Mouse (Mus musculus) liver, embryonic 15.5 days (tissue): ENCODE results near the gene Mcf2l. TPM values are rescaled to one million over a fixed set of nuclear protein-coding genes. Genes with fewer than 3 reads are reported as not detected.

Source experiments
- ATAC-seq: fragments of 200-750 bp; cut with Nextera tagmentation; 2 replicates; pipeline ENCODE4 v1.8.0; 2017; ENCODE audit warnings: moderate number of reproducible peaks, mild to moderate bottlenecking, moderate library complexity; ENCODE audit not compliant: insufficient read depth
- H3K27ac ChIP-seq: fragments of 300-500 bp; sonication (generic); replicated peaks from 2 replicates; pipeline ENCODE4 v1.5.1; 2015; ENCODE audit warnings: mild to moderate bottlenecking, inconsistent platforms
- H3K27me3 ChIP-seq: fragments of 300-500 bp; sonication (generic); 2 replicates; pipeline ENCODE4 v1.6.1; 2015; ENCODE audit warnings: mild to moderate bottlenecking, inconsistent platforms
- H3K36me3 ChIP-seq: fragments of 300-500 bp; sonication (generic); replicated peaks from 2 replicates; pipeline ENCODE4 v1.6.1; 2015; ENCODE audit warnings: moderate library complexity, mild to moderate bottlenecking, inconsistent platforms
- H3K4me1 ChIP-seq: fragments of 300-500 bp; sonication (generic); replicated peaks from 2 replicates; pipeline ENCODE4 v1.6.1; 2015; ENCODE audit warnings: inconsistent platforms
- H3K4me2 ChIP-seq: fragments of 300-500 bp; sonication (generic); 2 replicates; pipeline ENCODE4 v1.6.1; 2015; ENCODE audit warnings: moderate library complexity, mild to moderate bottlenecking, inconsistent platforms
- H3K4me3 ChIP-seq: fragments of 300-500 bp; sonication (generic); replicated peaks from 2 replicates; pipeline ENCODE4 v1.5.1; 2015; ENCODE audit warnings: mild to moderate bottlenecking, inconsistent platforms
- H3K9ac ChIP-seq: fragments of 300-500 bp; sonication (generic); 2 replicates; pipeline ENCODE4 v1.6.1; 2015; ENCODE audit warnings: moderate library complexity, mild to moderate bottlenecking, inconsistent platforms
- H3K9me3 ChIP-seq: fragments of 300-500 bp; sonication (generic); replicated peaks from 2 replicates; pipeline ENCODE4 v1.6.1; 2016; ENCODE audit warnings: inconsistent platforms
- WGBS: fragments of 180-500 bp; shearing (Covaris S2); methylation state at CpG from one replicate; pipeline ENCODE4 v1.1.7; 2015; ENCODE audit warnings: mixed read lengths; ENCODE audit not compliant: insufficient replicate concordance; 5-methylcytosine and 5-hydroxymethylcytosine counted together
- microRNA-seq: library from miRNA; unstranded; fragments of <30 nt; microRNA quantifications from one replicate; pipeline ENCODE4, GENCODE M21; 2016
- polyA plus RNA-seq: library from polyadenylated mRNA; unstranded; fragments of >200 nt; fragmentation: Nextera tagmentation; extraction: Ambion mirVana; gene quantifications from 2 replicates; pipeline ENCODE4 v1.2.1, GENCODE M21; 2015

Gene Mcf2l
- polyA plus RNA-seq, 1 experiment from 2014 or later: 0.98 TPM

- Histone ChIP-seq H3K27ac (no peak overlapping the region), H3K4me2 (no peak overlapping the region), H3K9me3 (no peaks in the 10 kb centered on the region), H3K36me3 (no peaks in the 10 kb centered on the region), H3K27me3 (no peaks in the 10 kb centered on the region), H3K9ac (no peak overlapping the region), H3K4me1 (peaks cover 19% of the 10 kb centered on the region), H3K4me3 (no peak overlapping the region)
- no peak for ATAC-seq
- WGBS: 33% methylated on average over 4 of the region's 4 CpGs
Measured at GRCm38 (mm10) chr8:13041459-13041858, 167.9 kb downstream of the Mcf2l start.

- Histone ChIP-seq H3K27ac (no peak overlapping the region), H3K9ac (no peak overlapping the region), H3K4me3 (no peak overlapping the region), H3K9me3 (no peaks in the 10 kb centered on the region), H3K27me3 (no peaks in the 10 kb centered on the region), H3K36me3 (peaks cover 39% of the 10 kb centered on the region), H3K4me1 (no peaks in the 10 kb centered on the region), H3K4me2 (no peak overlapping the region)
- WGBS: 51% methylated on average over 5 of the region's 5 CpGs
- ATAC-seq: no peak
Measured at GRCm38 (mm10) chr8:13047652-13048051, 174.0 kb downstream of the Mcf2l start.

- H3K9ac ChIP-seq: no peak overlapping the region
- H3K4me3 ChIP-seq: no peak overlapping the region
- peaks cover 48% of the 10 kb centered on the region for H3K36me3 ChIP-seq
- no peak overlapping the region for H3K27ac ChIP-seq
- no peaks in the 10 kb centered on the region for H3K9me3 ChIP-seq
- no peaks in the 10 kb centered on the region for H3K27me3 ChIP-seq
- H3K4me1 ChIP-seq: no peaks in the 10 kb centered on the region
- WGBS: 64% methylated on average over 10 of the region's 10 CpGs
- ATAC-seq: no peak
- no peak overlapping the region for H3K4me2 ChIP-seq
Measured at GRCm38 (mm10) chr8:13050550-13050949, 176.9 kb downstream of the Mcf2l start.

GRCm38 (mm10) chr8:13057351-13057750 is 183.7 kb downstream of the Mcf2l start:
- no peak overlapping the region for H3K4me3 ChIP-seq
- H3K9ac ChIP-seq: no peak overlapping the region
- WGBS: 53% methylated on average over 4 of the region's 4 CpGs
- peaks cover 12% of the 10 kb centered on the region; the same call in 1 of the 2 replicates for H3K4me1 ChIP-seq
- H3K27me3 ChIP-seq: no peaks in the 10 kb centered on the region
- ATAC-seq: peak; percentile 84
- no peak overlapping the region for H3K4me2 ChIP-seq
- peaks cover 14% of the 10 kb centered on the region for H3K36me3 ChIP-seq
- H3K9me3 ChIP-seq: no peaks in the 10 kb centered on the region
- H3K27ac ChIP-seq: peak overlapping the region; percentile 68

GRCm38 (mm10) chr8:13060441-13061150 is 187.0 kb downstream of the Mcf2l start, which contains the start of gene Proz:
Proz (plus strand) TSS chr8:13060914.
- peak; percentile 69 for ATAC-seq
- Histone ChIP-seq H3K27ac (peak within 1 kb of the TSS; percentile 68), H3K9ac (no peak within 1 kb of the TSS; the same call in 1 of the 2 replicates), H3K27me3 (no peaks in the 10 kb centered on the region), H3K4me2 (peak within 1 kb of the TSS; percentile 50), H3K4me3 (peak within 1 kb of the TSS; percentile 47), H3K4me1 (peaks cover 22% of the 10 kb centered on the region), H3K9me3 (no peaks in the 10 kb centered on the region), H3K36me3 (peaks cover 10% of the 10 kb centered on the region)
- WGBS: 60% methylated on average over 17 of the region's 17 CpGs

- Histone ChIP-seq H3K4me1 (peaks cover 15% of the 10 kb centered on the region; the same call in 1 of the 2 replicates), H3K4me2 (no peak overlapping the region), H3K4me3 (no peak overlapping the region), H3K27ac (no peak overlapping the region), H3K27me3 (no peaks in the 10 kb centered on the region), H3K9me3 (no peaks in the 10 kb centered on the region), H3K9ac (no peak overlapping the region), H3K36me3 (0 out of 2 replicates have a peak, but pooled peaks cover 14% of the 10 kb centered on the region)
- ATAC-seq: no peak
- WGBS: 55% methylated on average over 16 of the region's 16 CpGs
Measured at GRCm38 (mm10) chr8:13063112-13063511, 189.5 kb downstream of the Mcf2l start.

Small RNA genes within 50 kb of the gene (microRNA-seq; reads per million reads assigned to microRNA genes)
- gene Gm38671: not detected

Other genes starting within 250 kb of the Mcf2l start
- 22.4 and 24.0 TPM in 2 replicates for gene Tubgcp3, start 201.6 kb upstream of the Mcf2l start, polyA plus RNA-seq
- gene Atp11a, start 116.8 kb upstream of the Mcf2l start, polyA plus RNA-seq: 1.3 and 1.6 TPM in 2 replicates
- gene F7, start 152.2 kb downstream of the Mcf2l start, polyA plus RNA-seq: 9.8 and 12.4 TPM in 2 replicates
- 133 and 162 TPM in 2 replicates for gene F10, start 163.5 kb downstream of the Mcf2l start, polyA plus RNA-seq
- gene Proz, start 187.1 kb downstream of the Mcf2l start, polyA plus RNA-seq: 37.9 and 46.4 TPM in 2 replicates
- gene Pcid2, start 231.7 kb downstream of the Mcf2l start, polyA plus RNA-seq: 14.8 and 15.1 TPM in 2 replicates
- gene Cul4a, start 231.8 kb downstream of the Mcf2l start, polyA plus RNA-seq: 71.6 and 76.7 TPM in 2 replicates